Mouse (Mus musculus): ENCODE data around the gene Adamtsl1. TPM values are rescaled to one million over a fixed set of nuclear protein-coding genes. Genes with fewer than 3 reads are reported as not detected.

Adamtsl1 gene
- polyA plus RNA-seq, 1 experiment: 1.1 TPM

- H3K27me3 ChIP-seq (ENCODE audit: control insufficient read depth, insufficient read depth, low read length): no peaks in the 10 kb centered on the region
- no peaks in the 10 kb centered on the region for H3K36me3 ChIP-seq (ENCODE audit: control insufficient read depth, insufficient read depth, low read length)
- H3K4me3 ChIP-seq (ENCODE audit: control insufficient read depth, insufficient read depth, low read length): no peak overlapping the region
- 88% methylated on average over 6 of the region's 6 CpGs for WGBS
- TF ChIP-seq POLR2A (IDR thresholded peaks at IDR 0.05; ENCODE audit: control insufficient read depth, extremely low read depth, insufficient read depth, low read length, poor library complexity) (no peak), CTCF (IDR thresholded peaks at IDR 0.05; ENCODE audit: borderline replicate concordance, control insufficient read depth, extremely low read depth, insufficient read depth, low read length, poor library complexity) (no peak)
- H3K27ac ChIP-seq (ENCODE audit: control insufficient read depth, insufficient read depth, low read length): no peak overlapping the region
- DNase-seq: no peak
- no peaks in the 10 kb centered on the region for H3K4me1 ChIP-seq (replicated peaks; ENCODE audit: control insufficient read depth, insufficient read depth, low read length)
These were observed 45.8 kb downstream of the Adamtsl1 start for GRCm38 (mm10) chr4:85559753-85560152.

GRCm38 (mm10) chr4:85585426-85585825, 71.5 kb downstream of the Adamtsl1 start:
- Histone ChIP-seq H3K36me3 (ENCODE audit: control insufficient read depth, insufficient read depth, low read length) (no peaks in the 10 kb centered on the region), H3K4me3 (ENCODE audit: control insufficient read depth, insufficient read depth, low read length) (no peak overlapping the region), H3K4me1 (replicated peaks; ENCODE audit: control insufficient read depth, insufficient read depth, low read length) (no peaks in the 10 kb centered on the region), H3K27me3 (ENCODE audit: control insufficient read depth, insufficient read depth, low read length) (no peaks in the 10 kb centered on the region), H3K27ac (ENCODE audit: control insufficient read depth, insufficient read depth, low read length) (no peak overlapping the region)
- no peak for TF ChIP-seq CTCF (IDR thresholded peaks at IDR 0.05; ENCODE audit: borderline replicate concordance, control insufficient read depth, extremely low read depth, insufficient read depth, low read length, poor library complexity)
- no peak for TF ChIP-seq POLR2A (IDR thresholded peaks at IDR 0.05; ENCODE audit: control insufficient read depth, extremely low read depth, insufficient read depth, low read length, poor library complexity)
- no peak for DNase-seq
- 88% methylated on average over 2 of the region's 2 CpGs for WGBS

GRCm38 (mm10) chr4:85588928-85589327, 75.0 kb downstream of the Adamtsl1 start:
- no peaks in the 10 kb centered on the region for H3K36me3 ChIP-seq (ENCODE audit: control insufficient read depth, insufficient read depth, low read length)
- no peaks in the 10 kb centered on the region for H3K27me3 ChIP-seq (ENCODE audit: control insufficient read depth, insufficient read depth, low read length)
- DNase-seq: no peak
- no peak overlapping the region for H3K4me3 ChIP-seq (ENCODE audit: control insufficient read depth, insufficient read depth, low read length)
- no peak overlapping the region for H3K27ac ChIP-seq (ENCODE audit: control insufficient read depth, insufficient read depth, low read length)
- H3K4me1 ChIP-seq (replicated peaks; ENCODE audit: control insufficient read depth, insufficient read depth, low read length): no peaks in the 10 kb centered on the region
- WGBS: 89% methylated on average over 4 of the region's 4 CpGs
- TF ChIP-seq POLR2A (IDR thresholded peaks at IDR 0.05; ENCODE audit: control insufficient read depth, extremely low read depth, insufficient read depth, low read length, poor library complexity) (no peak), CTCF (IDR thresholded peaks at IDR 0.05; ENCODE audit: borderline replicate concordance, control insufficient read depth, extremely low read depth, insufficient read depth, low read length, poor library complexity) (no peak)

GRCm38 (mm10) chr4:85591037-85591436, 77.1 kb downstream of the Adamtsl1 start:
- no peaks in the 10 kb centered on the region for H3K4me1 ChIP-seq (replicated peaks; ENCODE audit: control insufficient read depth, insufficient read depth, low read length)
- no peaks in the 10 kb centered on the region for H3K27me3 ChIP-seq (ENCODE audit: control insufficient read depth, insufficient read depth, low read length)
- TF ChIP-seq POLR2A (IDR thresholded peaks at IDR 0.05; ENCODE audit: control insufficient read depth, extremely low read depth, insufficient read depth, low read length, poor library complexity) (no peak), CTCF (IDR thresholded peaks at IDR 0.05; ENCODE audit: borderline replicate concordance, control insufficient read depth, extremely low read depth, insufficient read depth, low read length, poor library complexity) (no peak)
- H3K27ac ChIP-seq (ENCODE audit: control insufficient read depth, insufficient read depth, low read length): no peak overlapping the region
- no peak overlapping the region for H3K4me3 ChIP-seq (ENCODE audit: control insufficient read depth, insufficient read depth, low read length)
- 60% methylated on average over 7 of the region's 7 CpGs for WGBS
- H3K36me3 ChIP-seq (ENCODE audit: control insufficient read depth, insufficient read depth, low read length): no peaks in the 10 kb centered on the region
- DNase-seq: no peak

GRCm38 (mm10) chr4:85594159-85594558, 80.2 kb downstream of the Adamtsl1 start:
- Histone ChIP-seq H3K4me3 (ENCODE audit: control insufficient read depth, insufficient read depth, low read length) (no peak overlapping the region), H3K36me3 (ENCODE audit: control insufficient read depth, insufficient read depth, low read length) (no peaks in the 10 kb centered on the region), H3K27ac (ENCODE audit: control insufficient read depth, insufficient read depth, low read length) (no peak overlapping the region), H3K4me1 (replicated peaks; ENCODE audit: control insufficient read depth, insufficient read depth, low read length) (no peaks in the 10 kb centered on the region), H3K27me3 (ENCODE audit: control insufficient read depth, insufficient read depth, low read length) (no peaks in the 10 kb centered on the region)
- TF ChIP-seq CTCF (IDR thresholded peaks at IDR 0.05; ENCODE audit: borderline replicate concordance, control insufficient read depth, extremely low read depth, insufficient read depth, low read length, poor library complexity) (no peak), POLR2A (IDR thresholded peaks at IDR 0.05; ENCODE audit: control insufficient read depth, extremely low read depth, insufficient read depth, low read length, poor library complexity) (no peak)
- DNase-seq: no peak

- WGBS: 83% methylated on average over 3 of the region's 3 CpGs
- no peak for DNase-seq
- H3K27me3 ChIP-seq (ENCODE audit: control insufficient read depth, insufficient read depth, low read length): no peaks in the 10 kb centered on the region
- no peaks in the 10 kb centered on the region for H3K36me3 ChIP-seq (ENCODE audit: control insufficient read depth, insufficient read depth, low read length)
- no peaks in the 10 kb centered on the region for H3K4me1 ChIP-seq (replicated peaks; ENCODE audit: control insufficient read depth, insufficient read depth, low read length)
- no peak overlapping the region for H3K27ac ChIP-seq (ENCODE audit: control insufficient read depth, insufficient read depth, low read length)
- H3K4me3 ChIP-seq (ENCODE audit: control insufficient read depth, insufficient read depth, low read length): no peak overlapping the region
- TF ChIP-seq CTCF (IDR thresholded peaks at IDR 0.05; ENCODE audit: borderline replicate concordance, control insufficient read depth, extremely low read depth, insufficient read depth, low read length, poor library complexity) (no peak), POLR2A (IDR thresholded peaks at IDR 0.05; ENCODE audit: control insufficient read depth, extremely low read depth, insufficient read depth, low read length, poor library complexity) (no peak)
These were observed 99.4 kb downstream of the Adamtsl1 start for GRCm38 (mm10) chr4:85613331-85613730.

GRCm38 (mm10) chr4:85618746-85619145, 104.8 kb downstream of the Adamtsl1 start:
- no peaks in the 10 kb centered on the region for H3K36me3 ChIP-seq (ENCODE audit: control insufficient read depth, insufficient read depth, low read length)
- H3K4me3 ChIP-seq (ENCODE audit: control insufficient read depth, insufficient read depth, low read length): no peak overlapping the region
- H3K27me3 ChIP-seq (ENCODE audit: control insufficient read depth, insufficient read depth, low read length): no peaks in the 10 kb centered on the region
- no peak for TF ChIP-seq POLR2A (IDR thresholded peaks at IDR 0.05; ENCODE audit: control insufficient read depth, extremely low read depth, insufficient read depth, low read length, poor library complexity)
- no peak for TF ChIP-seq CTCF (IDR thresholded peaks at IDR 0.05; ENCODE audit: borderline replicate concordance, control insufficient read depth, extremely low read depth, insufficient read depth, low read length, poor library complexity)
- H3K27ac ChIP-seq (ENCODE audit: control insufficient read depth, insufficient read depth, low read length): no peak overlapping the region
- DNase-seq: no peak
- H3K4me1 ChIP-seq (replicated peaks; ENCODE audit: control insufficient read depth, insufficient read depth, low read length): no peaks in the 10 kb centered on the region
- 83% methylated on average over 5 of the region's 5 CpGs for WGBS

Data from thymus, adult 2 months (tissue).